Mouse (Mus musculus): Measurements from ENCODE around the gene Nkrf. TPM values are rescaled to one million over a fixed set of nuclear protein-coding genes. Genes with fewer than 3 reads are reported as not detected.
A peak's percentile ranks its signal among the peaks of the same experiment; 100 is the strongest.

Nkrf gene
- polyA plus RNA-seq, 1 experiment from 2014 or later: 7.0 TPM

DNA sequence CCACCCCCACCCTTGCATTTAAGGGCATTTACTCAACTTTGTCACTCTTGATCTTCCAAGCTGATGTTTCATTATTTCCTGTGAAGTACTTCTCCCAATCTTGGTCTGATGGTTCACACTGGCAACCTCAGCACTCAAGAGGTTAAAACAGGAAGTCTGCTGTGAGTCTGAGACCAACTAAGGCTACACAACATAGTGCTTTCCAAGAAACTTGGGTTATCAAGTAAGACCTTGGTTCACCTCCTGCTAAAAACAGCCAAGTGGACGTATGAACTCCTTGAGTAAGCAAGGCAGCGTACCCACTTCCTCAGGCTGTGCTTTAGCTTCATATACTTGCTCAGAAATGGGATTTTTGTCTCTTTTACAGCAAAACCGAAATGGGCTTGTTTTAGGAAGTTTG is 32.3 kb downstream of the Nkrf start:
- ATAC-seq (ENCODE audit: low FRiP score): no peak
- H3K4me1 ChIP-seq (ENCODE audit: control insufficient read depth, insufficient read depth, low read length): no peaks in the 10 kb centered on the region; the same call in 1 of the 2 replicates
- H3K36me3 ChIP-seq (ENCODE audit: control insufficient read depth, insufficient read depth, low read length): no peaks in the 10 kb centered on the region
- H3K9ac ChIP-seq (ENCODE audit: low read length): no peak overlapping the region
- no peak overlapping the region for H3K4me3 ChIP-seq (ENCODE audit: low read depth, low read length)
- no peaks in the 10 kb centered on the region for H3K27me3 ChIP-seq (ENCODE audit: control insufficient read depth, insufficient read depth, low read length)
- H3K27ac ChIP-seq (ENCODE audit: low read depth, low read length): no peak overlapping the region
- 75% methylated on average over 3 of the region's 3 CpGs for WGBS
- H3K4me2 ChIP-seq: no peak overlapping the region
- no peak for DNase-seq (ENCODE audit: low spot score, missing footprints)
- H3K9me3 ChIP-seq (ENCODE audit: control insufficient read depth, low read length): no peaks in the 10 kb centered on the region

DNA sequence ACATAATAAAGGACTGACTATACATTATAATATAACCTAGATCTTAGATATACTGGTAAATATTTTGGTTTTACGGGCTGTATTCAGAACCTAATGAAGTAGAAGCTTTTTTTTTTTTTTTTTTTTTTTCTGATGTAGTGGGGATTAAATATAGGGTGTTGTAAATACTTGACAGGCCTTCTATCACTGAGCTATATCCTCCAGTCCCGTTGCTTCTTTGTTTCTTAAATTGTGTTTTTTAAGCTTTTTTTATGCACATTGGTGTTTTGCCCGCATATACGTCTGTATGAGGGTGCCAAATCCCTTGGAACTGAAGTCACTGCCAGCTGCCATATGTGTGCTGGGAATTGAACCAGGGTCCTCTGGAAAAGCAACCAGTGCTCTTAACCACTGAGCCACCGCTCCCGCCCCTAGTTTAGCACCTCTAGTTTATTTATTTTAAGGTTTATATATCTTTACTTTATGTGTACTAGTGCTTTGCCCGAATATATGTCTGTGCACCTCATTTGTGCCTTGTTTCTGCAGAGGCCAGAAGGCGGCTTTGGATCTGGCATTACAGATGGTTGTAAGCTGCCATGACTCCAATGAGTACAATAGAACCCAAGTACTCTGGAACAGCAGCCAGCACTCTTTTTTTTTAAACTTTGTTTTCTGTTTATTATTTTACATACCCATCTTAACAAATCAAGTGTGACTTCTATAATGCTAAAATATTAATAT is 37.9 kb downstream of the Nkrf start:
- DNase-seq (ENCODE audit: low spot score, missing footprints) (peak; percentile 74), ATAC-seq (ENCODE audit: low FRiP score) (no peak)
- H3K4me1 ChIP-seq (ENCODE audit: control insufficient read depth, insufficient read depth, low read length): peaks cover 3% of the 10 kb centered on the region; the same call in 1 of the 2 replicates
- peak overlapping the region; percentile 37; the same call in 1 of the 2 replicates for H3K4me3 ChIP-seq (ENCODE audit: low read depth, low read length)
- 55% methylated on average over 8 of the region's 8 CpGs for WGBS
- H3K9ac ChIP-seq (ENCODE audit: low read length): no peak overlapping the region
- H3K27me3 ChIP-seq (ENCODE audit: control insufficient read depth, insufficient read depth, low read length): no peaks in the 10 kb centered on the region
- no peaks in the 10 kb centered on the region for H3K9me3 ChIP-seq (ENCODE audit: control insufficient read depth, low read length)
- H3K36me3 ChIP-seq (ENCODE audit: control insufficient read depth, insufficient read depth, low read length): no peaks in the 10 kb centered on the region
- no peak overlapping the region for H3K27ac ChIP-seq (ENCODE audit: low read depth, low read length)
- peak overlapping the region; percentile 12; the same call in 1 of the 2 replicates for H3K4me2 ChIP-seq

DNA sequence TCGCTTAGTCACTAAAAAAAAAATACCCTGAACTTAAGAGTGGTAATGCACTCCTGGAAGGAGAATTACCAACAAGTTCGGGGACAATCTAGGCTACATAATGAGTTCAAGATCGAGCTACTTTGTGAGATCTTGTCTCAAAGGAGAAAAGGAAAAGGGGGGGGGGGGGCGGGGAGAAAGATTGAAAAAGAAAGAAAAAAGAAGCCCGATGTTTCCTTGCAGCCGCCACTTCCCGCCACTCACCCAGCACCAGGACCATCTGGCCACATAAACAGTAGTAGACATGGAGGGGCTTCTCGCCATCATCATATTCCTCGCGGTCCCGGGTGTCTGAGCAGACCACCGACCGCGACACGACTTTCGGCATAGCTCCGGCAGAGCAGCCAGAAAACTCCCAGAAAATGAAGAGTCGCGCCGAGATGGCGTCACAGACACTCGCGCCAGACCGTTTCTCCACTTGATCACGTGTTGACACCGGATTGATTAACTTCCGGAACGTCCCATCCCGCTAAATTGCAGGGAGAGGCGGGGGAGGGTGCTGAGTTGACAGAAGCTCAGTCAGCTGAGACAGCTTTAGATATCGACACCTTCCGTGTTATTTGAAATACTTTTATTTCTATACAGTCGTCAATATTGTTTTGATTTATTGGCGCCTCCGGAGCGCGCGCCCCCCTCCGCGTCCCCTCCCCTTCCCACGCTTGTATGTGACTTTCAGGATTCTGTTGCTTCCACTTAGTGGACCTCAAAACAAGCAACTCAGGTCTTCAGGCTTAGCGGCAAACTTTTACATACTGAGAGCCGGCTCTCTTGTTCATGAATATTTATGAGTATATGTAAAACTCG is 38.7 kb downstream of the Nkrf start:
- no peaks in the 10 kb centered on the region for H3K27me3 ChIP-seq (ENCODE audit: control insufficient read depth, insufficient read depth, low read length)
- peak; percentile 94 for DNase-seq (ENCODE audit: low spot score, missing footprints)
- peak overlapping the region; percentile 37 for H3K4me3 ChIP-seq (ENCODE audit: low read depth, low read length)
- 20% methylated on average over 34 of the region's 44 CpGs for WGBS
- peak overlapping the region; percentile 44 for H3K9ac ChIP-seq (ENCODE audit: low read length)
- ATAC-seq (ENCODE audit: low FRiP score): peak; percentile 89
- H3K27ac ChIP-seq (ENCODE audit: low read depth, low read length): no peak overlapping the region
- H3K4me2 ChIP-seq: peak overlapping the region; percentile 44
- no peaks in the 10 kb centered on the region for H3K36me3 ChIP-seq (ENCODE audit: control insufficient read depth, insufficient read depth, low read length)
- H3K4me1 ChIP-seq (ENCODE audit: control insufficient read depth, insufficient read depth, low read length): peaks cover 3% of the 10 kb centered on the region; the same call in 1 of the 2 replicates
- no peaks in the 10 kb centered on the region for H3K9me3 ChIP-seq (ENCODE audit: control insufficient read depth, low read length)

DNA sequence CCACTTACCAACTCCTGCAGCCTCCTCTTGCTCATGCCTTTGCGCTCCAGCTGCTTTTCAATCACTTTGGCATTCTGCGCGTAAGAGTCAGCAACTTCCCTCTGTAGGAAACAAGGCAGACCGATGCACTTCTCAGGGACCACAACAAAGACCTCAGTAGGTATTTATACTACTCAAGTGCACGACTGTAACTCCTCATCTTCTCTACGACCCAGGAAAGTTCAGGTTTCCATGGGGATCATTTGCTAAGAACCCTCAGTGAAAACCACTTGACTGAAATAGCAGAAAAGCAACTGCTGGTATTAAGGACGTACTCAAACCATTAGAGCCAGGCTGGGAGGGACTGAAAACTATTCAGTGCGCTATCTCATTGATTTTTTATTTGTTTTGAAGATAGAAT is 50.1 kb downstream of the Nkrf start:
- ATAC-seq (ENCODE audit: low FRiP score) (no peak), DNase-seq (ENCODE audit: low spot score, missing footprints) (no peak)
- H3K27ac ChIP-seq (ENCODE audit: low read depth, low read length): no peak overlapping the region
- no peaks in the 10 kb centered on the region for H3K27me3 ChIP-seq (ENCODE audit: control insufficient read depth, insufficient read depth, low read length)
- no peak overlapping the region for H3K4me3 ChIP-seq (ENCODE audit: low read depth, low read length)
- WGBS: 88% methylated on average over 8 of the region's 8 CpGs
- H3K9ac ChIP-seq (ENCODE audit: low read length): no peak overlapping the region
- H3K4me1 ChIP-seq (ENCODE audit: control insufficient read depth, insufficient read depth, low read length): no peaks in the 10 kb centered on the region
- no peaks in the 10 kb centered on the region for H3K9me3 ChIP-seq (ENCODE audit: control insufficient read depth, low read length)
- no peaks in the 10 kb centered on the region for H3K36me3 ChIP-seq (ENCODE audit: control insufficient read depth, insufficient read depth, low read length)
- no peak overlapping the region for H3K4me2 ChIP-seq

DNA sequence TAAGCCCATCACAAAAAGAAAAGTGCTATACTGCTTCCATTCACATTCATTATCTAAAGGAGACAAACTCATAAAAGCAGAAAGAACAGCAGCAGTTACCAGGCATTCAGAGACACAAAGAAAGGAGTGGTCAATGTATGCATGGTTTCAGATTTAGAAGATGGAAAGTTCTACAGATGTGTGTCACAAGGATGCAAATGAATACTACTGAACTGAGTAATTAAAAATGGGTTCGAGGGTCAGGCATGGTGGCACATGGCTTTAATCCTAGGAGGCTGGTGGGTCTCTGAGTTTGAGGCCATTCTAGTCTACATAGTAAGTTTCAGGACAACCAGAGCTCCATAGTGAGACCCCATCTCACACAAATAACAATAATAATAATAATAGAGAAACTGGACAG is 55.5 kb downstream of the Nkrf start:
- 75% methylated on average over 1 of the region's 1 CpGs for WGBS
- no peaks in the 10 kb centered on the region for H3K27me3 ChIP-seq (ENCODE audit: control insufficient read depth, insufficient read depth, low read length)
- H3K9ac ChIP-seq (ENCODE audit: low read length): no peak overlapping the region
- ATAC-seq (ENCODE audit: low FRiP score): no peak
- H3K4me1 ChIP-seq (ENCODE audit: control insufficient read depth, insufficient read depth, low read length): no peaks in the 10 kb centered on the region
- no peak overlapping the region for H3K4me3 ChIP-seq (ENCODE audit: low read depth, low read length)
- no peaks in the 10 kb centered on the region for H3K36me3 ChIP-seq (ENCODE audit: control insufficient read depth, insufficient read depth, low read length)
- H3K4me2 ChIP-seq: no peak overlapping the region
- DNase-seq (ENCODE audit: low spot score, missing footprints): no peak
- no peak overlapping the region for H3K27ac ChIP-seq (ENCODE audit: low read depth, low read length)
- H3K9me3 ChIP-seq (ENCODE audit: control insufficient read depth, low read length): no peaks in the 10 kb centered on the region

DNA sequence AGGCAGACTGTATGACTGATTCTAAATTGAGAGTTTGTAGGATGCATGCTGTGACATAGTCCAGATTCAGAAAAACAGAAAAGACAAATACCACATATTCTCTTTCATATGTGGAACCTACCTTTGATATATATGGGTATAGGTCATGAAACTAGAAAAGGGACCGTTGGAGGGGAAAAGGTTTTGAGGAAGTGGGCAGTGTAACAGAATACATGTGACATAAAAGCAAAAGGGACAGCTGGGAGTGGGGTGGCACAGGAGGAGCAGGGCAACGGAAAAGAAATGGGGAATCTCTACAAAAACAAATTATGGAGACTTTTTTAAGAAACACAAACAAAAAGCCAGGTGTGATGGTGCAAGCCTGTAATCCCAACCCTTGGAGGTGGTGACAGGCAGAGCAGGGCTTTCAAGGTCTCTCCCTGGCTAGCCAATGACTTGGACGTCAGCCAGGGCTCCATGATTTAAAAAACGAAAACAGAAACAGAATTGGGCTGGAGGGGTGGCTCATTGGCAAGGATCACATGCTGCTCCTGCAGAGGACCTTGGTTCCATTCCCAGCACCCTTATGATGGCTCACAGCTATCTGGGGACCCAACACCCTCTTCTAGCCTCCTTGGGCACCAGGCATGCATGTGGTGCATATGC is 59.2 kb downstream of the Nkrf start:
- Histone ChIP-seq H3K27me3 (ENCODE audit: control insufficient read depth, insufficient read depth, low read length) (no peaks in the 10 kb centered on the region), H3K4me3 (ENCODE audit: low read depth, low read length) (no peak overlapping the region), H3K4me2 (no peak overlapping the region), H3K27ac (ENCODE audit: low read depth, low read length) (no peak overlapping the region), H3K36me3 (ENCODE audit: control insufficient read depth, insufficient read depth, low read length) (no peaks in the 10 kb centered on the region), H3K4me1 (ENCODE audit: control insufficient read depth, insufficient read depth, low read length) (no peaks in the 10 kb centered on the region), H3K9me3 (ENCODE audit: control insufficient read depth, low read length) (no peaks in the 10 kb centered on the region), H3K9ac (ENCODE audit: low read length) (no peak overlapping the region)
- WGBS: 77% methylated on average over 4 of the region's 4 CpGs
- no peak for ATAC-seq (ENCODE audit: low FRiP score)
- DNase-seq (ENCODE audit: low spot score, missing footprints): no peak

DNA sequence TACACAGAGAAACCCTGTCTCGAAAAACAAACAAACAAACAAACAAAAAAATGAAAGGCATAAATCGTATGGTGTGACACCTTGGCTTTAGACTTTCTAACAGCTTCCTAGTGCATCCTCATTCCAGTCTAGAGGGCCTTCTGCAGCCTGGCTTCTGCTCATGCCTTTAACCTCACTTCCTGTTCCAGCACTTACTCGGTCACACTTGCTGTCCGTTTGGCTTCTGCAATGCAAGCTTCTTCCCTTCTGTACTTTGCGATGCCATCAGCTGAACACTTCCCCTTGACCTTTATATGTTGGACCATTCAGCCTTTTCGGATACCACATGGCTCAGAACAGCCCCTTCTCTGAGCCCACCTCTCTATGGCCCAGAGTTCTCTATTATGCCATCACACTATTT is 61.0 kb downstream of the Nkrf start:
- Histone ChIP-seq H3K27me3 (ENCODE audit: control insufficient read depth, insufficient read depth, low read length) (no peaks in the 10 kb centered on the region), H3K4me1 (ENCODE audit: control insufficient read depth, insufficient read depth, low read length) (no peaks in the 10 kb centered on the region), H3K9me3 (ENCODE audit: control insufficient read depth, low read length) (no peaks in the 10 kb centered on the region), H3K27ac (ENCODE audit: low read depth, low read length) (no peak overlapping the region), H3K36me3 (ENCODE audit: control insufficient read depth, insufficient read depth, low read length) (no peaks in the 10 kb centered on the region), H3K4me3 (ENCODE audit: low read depth, low read length) (no peak overlapping the region), H3K9ac (ENCODE audit: low read length) (no peak overlapping the region), H3K4me2 (no peak overlapping the region)
- ATAC-seq (ENCODE audit: low FRiP score): no peak
- WGBS: 93% methylated on average over 6 of the region's 6 CpGs
- no peak for DNase-seq (ENCODE audit: low spot score, missing footprints)

DNA sequence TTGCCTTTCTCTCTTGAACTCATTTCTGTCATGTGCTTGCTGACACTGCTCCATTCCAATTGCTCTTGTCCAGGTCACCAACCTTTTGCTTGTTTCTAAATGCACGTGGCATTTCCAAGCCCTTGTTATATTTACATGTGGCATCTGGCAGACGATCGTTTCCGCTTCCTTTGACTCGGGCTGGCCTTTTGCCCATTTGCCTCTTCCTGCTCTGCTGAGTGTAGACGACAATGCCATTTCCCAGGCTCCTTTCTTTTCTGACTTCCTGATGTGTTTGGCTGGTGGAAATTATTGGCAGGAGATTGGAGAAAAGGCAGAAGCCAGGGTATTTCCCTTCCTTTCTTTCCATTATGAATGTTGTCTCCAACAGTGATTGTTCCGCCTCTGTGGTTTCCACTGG is 63.3 kb downstream of the Nkrf start:
- Histone ChIP-seq H3K9ac (ENCODE audit: low read length) (no peak overlapping the region), H3K9me3 (ENCODE audit: control insufficient read depth, low read length) (no peaks in the 10 kb centered on the region), H3K4me1 (ENCODE audit: control insufficient read depth, insufficient read depth, low read length) (no peaks in the 10 kb centered on the region), H3K4me3 (ENCODE audit: low read depth, low read length) (no peak overlapping the region), H3K27me3 (ENCODE audit: control insufficient read depth, insufficient read depth, low read length) (no peaks in the 10 kb centered on the region), H3K27ac (ENCODE audit: low read depth, low read length) (no peak overlapping the region), H3K36me3 (ENCODE audit: control insufficient read depth, insufficient read depth, low read length) (no peaks in the 10 kb centered on the region), H3K4me2 (no peak overlapping the region)
- no peak for DNase-seq (ENCODE audit: low spot score, missing footprints)
- ATAC-seq (ENCODE audit: low FRiP score): no peak
- WGBS: 80% methylated on average over 7 of the region's 7 CpGs
